Mouse (Mus musculus) kidney, postnatal 10 days (tissue): ENCODE results near the gene Sh2b2.
"Not testable (repeated sequence)": the region's sequence is repeated elsewhere in the genome, so short reads cannot be mapped to it uniquely, and the experiment has no call there.

Experiments
- DNase-seq: peaks from one replicate; pipeline ENCODE4 v3.0.0; 2021; ENCODE audit warnings: mixed read lengths

Gene Sh2b2

GRCm38 (mm10) chr5:136237607-136238006 lies 8.7 kb downstream of the Sh2b2 start:
- peak; percentile 51 for DNase-seq

- peak; percentile 47 for DNase-seq
Observed at GRCm38 (mm10) chr5:136236611-136237010, 9.7 kb downstream of the Sh2b2 start.

- DNase-seq: no peak
Observed at GRCm38 (mm10) chr5:136230348-136231035, 15.9 kb downstream of the Sh2b2 start.

- no peak for DNase-seq
Observed at GRCm38 (mm10) chr5:136226246-136226876, 20.0 kb downstream of the Sh2b2 start.

GRCm38 (mm10) chr5:136218585-136218984 lies 27.8 kb downstream of the Sh2b2 start:
- peak; percentile 4 for DNase-seq

GRCm38 (mm10) chr5:136217932-136218381 lies 28.4 kb downstream of the Sh2b2 start:
- DNase-seq: peak; percentile 4

- peak; percentile 3 for DNase-seq
Observed at GRCm38 (mm10) chr5:136217004-136217665, 29.2 kb downstream of the Sh2b2 start.

GRCm38 (mm10) chr5:136215958-136216357 lies 30.4 kb downstream of the Sh2b2 start:
- peak; percentile 58 for DNase-seq

GRCm38 (mm10) chr5:136215211-136215610 lies 31.1 kb downstream of the Sh2b2 start:
- DNase-seq: peak; percentile 5

GRCm38 (mm10) chr5:136213716-136214115 lies 32.6 kb downstream of the Sh2b2 start:
- DNase-seq: no peak

GRCm38 (mm10) chr5:136212716-136213115 lies 33.6 kb downstream of the Sh2b2 start:
- DNase-seq: no peak

GRCm38 (mm10) chr5:136211341-136212102 lies 34.8 kb downstream of the Sh2b2 start:
- not testable (repeated sequence) for DNase-seq

- no peak for DNase-seq
Observed at GRCm38 (mm10) chr5:136210549-136210948, 35.8 kb downstream of the Sh2b2 start.

- peak; percentile 81 for DNase-seq
Observed at GRCm38 (mm10) chr5:136201832-136202231, 44.5 kb downstream of the Sh2b2 start.

GRCm38 (mm10) chr5:136199526-136199925 lies 46.8 kb downstream of the Sh2b2 start:
- DNase-seq: peak; percentile 27

GRCm38 (mm10) chr5:136198474-136199391 lies 47.6 kb downstream of the Sh2b2 start, which contains the start of gene Prkrip1:
TSS of gene Prkrip1 (minus strand) at chr5:136198963.
- peak; percentile 95 for DNase-seq

- no peak for DNase-seq
Observed at GRCm38 (mm10) chr5:136191870-136192269, 54.5 kb downstream of the Sh2b2 start.

GRCm38 (mm10) chr5:136186723-136187122 lies 59.6 kb downstream of the Sh2b2 start:
- DNase-seq: peak; percentile 75

GRCm38 (mm10) chr5:136183766-136184165 lies 62.6 kb downstream of the Sh2b2 start:
- no peak for DNase-seq

- no peak for DNase-seq
Observed at GRCm38 (mm10) chr5:136182830-136183229, 63.5 kb downstream of the Sh2b2 start.

GRCm38 (mm10) chr5:136182049-136182448 lies 64.3 kb downstream of the Sh2b2 start:
- DNase-seq: no peak

GRCm38 (mm10) chr5:136181197-136181596 lies 65.2 kb downstream of the Sh2b2 start:
- DNase-seq: no peak
